22 mouse cellular contexts compared by ENCODE assay signal in genomic region chr10:76936827-76937226, GRCm38 (mm10).
"Had no signal": no experiment of that assay in that cellular context is flagged by ENCODE, and none has a peak within 500 bp of the region (broad histone marks: within the 10 kb centered on the region; RNA-seq: fewer than 3 reads in every experiment).

No protein-coding gene starts in this region.

- H3K27ac ChIP-seq: limb, embryonic 10.5 days; limb, embryonic 13.5 days; liver, embryonic 12.5 days; liver, embryonic 15.5 days; lung, embryonic 15.5 days; midbrain, embryonic 10.5 days; midbrain, embryonic 13.5 days; neural tube, embryonic 13.5 days; stomach, embryonic 15.5 days had no signal

- H3K27me3 ChIP-seq: limb, embryonic 13.5 days; liver, embryonic 12.5 days; liver, embryonic 15.5 days; lung, embryonic 15.5 days; megakaryocyte, embryonic 14.5 days; midbrain, embryonic 13.5 days; neural tube, embryonic 13.5 days; stomach, embryonic 15.5 days had no signal

- H3K4me3 ChIP-seq: limb, embryonic 10.5 days; limb, embryonic 13.5 days; liver, embryonic 12.5 days; liver, embryonic 15.5 days; lung, embryonic 15.5 days; megakaryocyte, embryonic 14.5 days; midbrain, embryonic 10.5 days; midbrain, embryonic 13.5 days; myocyte; neural tube, embryonic 13.5 days; stomach, embryonic 15.5 days had no signal

- DNase-seq: kidney, postnatal 14 days; kidney, postnatal 4 days; liver; lung, adult 18-20 months; lung, postnatal 10 days; lung, postnatal 36 days; retina, postnatal 1 day; right cerebral cortex, postnatal 25 days; spleen, adult 18-20 months; thymus, postnatal 25 days had no signal

- H3K9ac ChIP-seq: limb, embryonic 13.5 days; liver, embryonic 12.5 days; liver, embryonic 15.5 days; lung, embryonic 15.5 days; midbrain, embryonic 13.5 days; neural tube, embryonic 13.5 days; stomach, embryonic 15.5 days had no signal

- H3K4me1 ChIP-seq: limb, embryonic 10.5 days; limb, embryonic 13.5 days; liver, embryonic 12.5 days; liver, embryonic 15.5 days; lung, embryonic 15.5 days; megakaryocyte, embryonic 14.5 days; midbrain, embryonic 10.5 days; midbrain, embryonic 13.5 days; stomach, embryonic 15.5 days had no signal

- ATAC-seq: liver, embryonic 12.5 days; midbrain, embryonic 13.5 days; midbrain, embryonic 16.5 days had no signal

- H3K36me3 ChIP-seq: limb, embryonic 10.5 days; limb, embryonic 13.5 days; liver, embryonic 12.5 days; liver, embryonic 15.5 days; lung, embryonic 15.5 days; midbrain, embryonic 10.5 days; midbrain, embryonic 13.5 days; neural tube, embryonic 13.5 days; stomach, embryonic 15.5 days had no signal
